Mouse (Mus musculus): ENCODE results near the gene Ralb. TPM values are rescaled to one million over a fixed set of nuclear protein-coding genes. Genes with fewer than 3 reads are reported as not detected.

Gene Ralb
- polyA plus RNA-seq, 1 experiment from 2014 or later: 38.6 TPM

- Histone ChIP-seq H3K36me3 (replicated peaks) (no peaks in the 10 kb centered on the region), H3K4me1 (replicated peaks) (peaks cover 24% of the 10 kb centered on the region), H3K27me3 (no peaks in the 10 kb centered on the region), H3K4me2 (no peak overlapping the region), H3K9ac (no peak overlapping the region), H3K4me3 (replicated peaks) (no peak overlapping the region), H3K27ac (replicated peaks) (peak overlapping the region; percentile 74), H3K9me3 (replicated peaks) (no peaks in the 10 kb centered on the region)
- peak; percentile 77 for ATAC-seq (ENCODE audit: insufficient read depth)
- WGBS (ENCODE audit: insufficient replicate concordance): 62% methylated on average over 9 of the region's 9 CpGs
These were observed 36.4 kb upstream of the Ralb start for GRCm38 (mm10) chr1:119540836-119541557.

- H3K4me3 ChIP-seq (replicated peaks): no peak overlapping the region
- H3K36me3 ChIP-seq (replicated peaks): no peaks in the 10 kb centered on the region
- no peak overlapping the region for H3K9ac ChIP-seq
- H3K9me3 ChIP-seq (replicated peaks): no peaks in the 10 kb centered on the region
- H3K27me3 ChIP-seq: no peaks in the 10 kb centered on the region
- H3K4me2 ChIP-seq: no peak overlapping the region
- H3K4me1 ChIP-seq (replicated peaks): peaks cover 12% of the 10 kb centered on the region
- no peak overlapping the region for H3K27ac ChIP-seq (replicated peaks)
- WGBS (ENCODE audit: insufficient replicate concordance): 42% methylated on average over 2 of the region's 2 CpGs
- ATAC-seq (ENCODE audit: insufficient read depth): no peak
These were observed 34.7 kb upstream of the Ralb start for GRCm38 (mm10) chr1:119539252-119539651.

GRCm38 (mm10) chr1:119537651-119538050, 33.1 kb upstream of the Ralb start:
- Histone ChIP-seq H3K9ac (no peak overlapping the region), H3K4me1 (replicated peaks) (0 out of 2 replicates have a peak, but pooled peaks cover under 1% of the 10 kb centered on the region), H3K36me3 (replicated peaks) (no peaks in the 10 kb centered on the region), H3K27ac (replicated peaks) (no peak overlapping the region), H3K9me3 (replicated peaks) (no peaks in the 10 kb centered on the region), H3K4me2 (no peak overlapping the region), H3K27me3 (no peaks in the 10 kb centered on the region), H3K4me3 (replicated peaks) (no peak overlapping the region)
- 80% methylated on average over 6 of the region's 6 CpGs for WGBS (ENCODE audit: insufficient replicate concordance)
- no peak for ATAC-seq (ENCODE audit: insufficient read depth)

- WGBS (ENCODE audit: insufficient replicate concordance): 61% methylated on average over 2 of the region's 2 CpGs
- no peak overlapping the region for H3K27ac ChIP-seq (replicated peaks)
These were observed 31.5 kb upstream of the Ralb start for GRCm38 (mm10) chr1:119536122-119536521.

GRCm38 (mm10) chr1:119534341-119534740, 29.7 kb upstream of the Ralb start:
- no peaks in the 10 kb centered on the region for H3K27me3 ChIP-seq
- H3K9ac ChIP-seq: no peak overlapping the region
- H3K4me3 ChIP-seq (replicated peaks): no peak overlapping the region
- 0 out of 2 replicates have a peak, but pooled peaks cover 1% of the 10 kb centered on the region for H3K36me3 ChIP-seq (replicated peaks)
- no peak overlapping the region for H3K4me2 ChIP-seq
- no peaks in the 10 kb centered on the region for H3K9me3 ChIP-seq (replicated peaks)
- H3K27ac ChIP-seq (replicated peaks): no peak overlapping the region
- H3K4me1 ChIP-seq (replicated peaks): no peaks in the 10 kb centered on the region
- ATAC-seq (ENCODE audit: insufficient read depth): no peak
- WGBS (ENCODE audit: insufficient replicate concordance): 50% methylated on average over 5 of the region's 5 CpGs

More at GRCm38 (mm10) chr1:119536122-119536521, 31.5 kb upstream of the Ralb start:
- ATAC-seq (ENCODE audit: insufficient read depth): no peak
- Histone ChIP-seq H3K9me3 (replicated peaks) (no peaks in the 10 kb centered on the region), H3K4me3 (replicated peaks) (no peak overlapping the region), H3K9ac (no peak overlapping the region), H3K27me3 (no peaks in the 10 kb centered on the region), H3K4me2 (no peak overlapping the region), H3K4me1 (replicated peaks) (no peaks in the 10 kb centered on the region), H3K36me3 (replicated peaks) (no peaks in the 10 kb centered on the region)

GRCm38 (mm10) chr1:119533093-119533805, 28.7 kb upstream of the Ralb start:
- Histone ChIP-seq H3K9ac (no peak overlapping the region), H3K27ac (replicated peaks) (no peak overlapping the region), H3K27me3 (no peaks in the 10 kb centered on the region), H3K9me3 (replicated peaks) (no peaks in the 10 kb centered on the region), H3K4me3 (replicated peaks) (no peak overlapping the region), H3K4me1 (replicated peaks) (no peaks in the 10 kb centered on the region), H3K36me3 (replicated peaks) (peaks cover 12% of the 10 kb centered on the region), H3K4me2 (no peak overlapping the region)
- ATAC-seq (ENCODE audit: insufficient read depth): no peak
- WGBS (ENCODE audit: insufficient replicate concordance): 67% methylated on average over 18 of the region's 18 CpGs

- no peaks in the 10 kb centered on the region for H3K9me3 ChIP-seq (replicated peaks)
- no peaks in the 10 kb centered on the region for H3K27me3 ChIP-seq
- 75% methylated on average over 6 of the region's 6 CpGs for WGBS (ENCODE audit: insufficient replicate concordance)
- peaks cover 5% of the 10 kb centered on the region; the same call in 1 of the 2 replicates for H3K4me1 ChIP-seq (replicated peaks)
- H3K9ac ChIP-seq: no peak overlapping the region
- H3K36me3 ChIP-seq (replicated peaks): peaks cover 21% of the 10 kb centered on the region
- no peak overlapping the region for H3K4me3 ChIP-seq (replicated peaks)
- H3K27ac ChIP-seq (replicated peaks): no peak overlapping the region
- no peak for ATAC-seq (ENCODE audit: insufficient read depth)
- H3K4me2 ChIP-seq: no peak overlapping the region
These were observed 27.6 kb upstream of the Ralb start for GRCm38 (mm10) chr1:119532165-119532564.

GRCm38 (mm10) chr1:119530941-119531340, 26.3 kb upstream of the Ralb start:
- Histone ChIP-seq H3K4me3 (replicated peaks) (no peak overlapping the region), H3K9ac (no peak overlapping the region), H3K4me1 (replicated peaks) (peaks cover 17% of the 10 kb centered on the region), H3K4me2 (no peak overlapping the region), H3K27ac (replicated peaks) (no peak overlapping the region), H3K9me3 (replicated peaks) (no peaks in the 10 kb centered on the region), H3K27me3 (no peaks in the 10 kb centered on the region), H3K36me3 (replicated peaks) (peaks cover 27% of the 10 kb centered on the region)
- no peak for ATAC-seq (ENCODE audit: insufficient read depth)
- 73% methylated on average over 13 of the region's 13 CpGs for WGBS (ENCODE audit: insufficient replicate concordance)

- 1% methylated on average over 81 of the region's 82 CpGs for WGBS (ENCODE audit: insufficient replicate concordance)
- Histone ChIP-seq H3K4me3 (replicated peaks) (peak within 1 kb of the TSS; percentile 70), H3K9ac (peak within 1 kb of the TSS; percentile 74), H3K27me3 (no peaks in the 10 kb centered on the region), H3K27ac (replicated peaks) (peak within 1 kb of the TSS; percentile 80), H3K9me3 (replicated peaks) (no peaks in the 10 kb centered on the region), H3K4me2 (peak within 1 kb of the TSS; percentile 96), H3K4me1 (replicated peaks) (peaks cover 51% of the 10 kb centered on the region), H3K36me3 (replicated peaks) (peaks cover 27% of the 10 kb centered on the region)
- ATAC-seq (ENCODE audit: insufficient read depth): peak; percentile 87
These were observed 21.3 kb upstream of the Ralb start, which contains the start of gene Tmem185b for GRCm38 (mm10) chr1:119525689-119526591. Gene Tmem185b (plus strand): TSS chr1:119526160.

GRCm38 (mm10) chr1:119525004-119525444, 20.4 kb upstream of the Ralb start:
- WGBS (ENCODE audit: insufficient replicate concordance): 13% methylated on average over 5 of the region's 5 CpGs
- peaks cover 51% of the 10 kb centered on the region for H3K4me1 ChIP-seq (replicated peaks)
- H3K27me3 ChIP-seq: no peaks in the 10 kb centered on the region
- H3K4me2 ChIP-seq: peak overlapping the region; percentile 96
- H3K4me3 ChIP-seq (replicated peaks): peak overlapping the region; percentile 70
- H3K27ac ChIP-seq (replicated peaks): no peak overlapping the region
- no peak for ATAC-seq (ENCODE audit: insufficient read depth)
- no peak overlapping the region for H3K9ac ChIP-seq
- H3K36me3 ChIP-seq (replicated peaks): peaks cover 27% of the 10 kb centered on the region
- H3K9me3 ChIP-seq (replicated peaks): no peaks in the 10 kb centered on the region
